Mouse (Mus musculus): Measurements from ENCODE around the gene Arhgap10. TPM values are rescaled to one million over a fixed set of nuclear protein-coding genes. Genes with fewer than 3 reads are reported as not detected.
A peak's percentile ranks its signal among the peaks of the same experiment; 100 is the strongest.

Arhgap10 gene
- polyA plus RNA-seq, 1 experiment = 0.32 TPM

DNA sequence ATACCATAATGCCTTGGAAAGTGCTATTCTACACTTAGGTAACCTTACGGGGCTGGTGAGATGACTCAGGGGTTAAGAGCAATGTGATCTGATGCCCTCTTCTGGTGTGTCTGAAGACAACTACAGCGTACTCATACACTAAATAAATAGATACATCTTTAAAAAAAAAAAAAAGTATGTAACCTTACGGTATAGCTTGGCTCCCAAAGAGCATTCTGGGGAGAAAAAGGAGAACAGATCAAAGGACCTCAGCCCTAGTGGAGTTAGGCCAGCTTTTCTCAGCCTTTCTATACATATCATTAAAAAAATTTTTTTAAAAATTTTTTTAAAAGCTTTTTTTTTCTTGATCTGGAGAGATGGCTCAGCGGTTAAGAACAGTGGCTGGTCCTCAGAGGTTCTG lies 2.8 kb upstream of the Arhgap10 start:
- Histone ChIP-seq H3K9me3 (ENCODE audit: control insufficient read depth, low read length) (no peaks in the 10 kb centered on the region), H3K27me3 (ENCODE audit: control insufficient read depth) (peaks cover 22% of the 10 kb centered on the region), H3K36me3 (ENCODE audit: control insufficient read depth) (no peaks in the 10 kb centered on the region), H3K4me3 (replicated peaks) (no peak overlapping the region), H3K4me1 (ENCODE audit: control insufficient read depth) (peaks cover 26% of the 10 kb centered on the region)
- TF ChIP-seq TAL1 (IDR thresholded peaks at IDR 0.05; ENCODE audit: low read length) (no peak), GATA1 (IDR thresholded peaks at IDR 0.05; ENCODE audit: low read length) (no peak)

DNA sequence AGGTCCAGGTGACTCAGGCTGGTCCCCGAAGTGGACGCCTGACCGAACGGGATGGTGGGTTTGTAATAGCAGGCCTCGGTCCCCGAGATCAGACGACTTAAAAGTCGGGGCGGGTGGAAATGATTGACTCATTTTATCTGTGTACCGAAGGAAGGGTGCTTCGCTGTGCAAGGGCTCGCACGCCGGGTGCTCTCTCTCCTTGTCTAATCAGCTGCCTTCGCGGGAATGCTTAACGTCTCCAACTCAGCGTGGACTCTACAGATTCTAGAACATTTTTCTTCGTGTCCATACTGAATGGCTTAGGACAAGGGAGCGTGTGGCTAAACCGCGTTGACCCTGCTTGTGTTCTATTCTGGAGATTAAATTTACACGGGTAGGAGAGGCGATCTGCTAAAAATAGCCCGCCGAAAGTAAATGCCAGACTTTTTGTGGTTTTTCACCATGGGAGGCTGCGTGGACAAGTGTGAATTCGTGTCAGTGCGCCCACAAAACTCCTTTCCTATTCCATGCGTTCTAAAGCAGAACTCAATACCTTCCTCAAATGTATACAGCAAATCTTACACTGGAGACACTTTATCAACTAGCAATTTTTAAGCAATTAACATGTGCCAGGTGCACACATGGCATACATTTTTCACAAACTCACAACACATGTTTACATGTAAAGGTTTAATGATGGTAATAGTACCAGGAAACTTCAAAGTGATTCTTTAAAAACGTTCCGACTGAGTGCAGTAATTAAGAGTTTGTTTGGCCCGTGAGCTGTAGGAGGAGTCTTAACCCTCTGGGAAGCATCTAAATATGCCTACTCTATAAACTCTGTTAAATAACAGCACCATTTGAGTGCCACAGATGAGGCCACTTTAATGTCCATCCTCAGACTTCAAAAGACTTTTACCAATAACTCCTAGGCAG lies 705 bp upstream of the Arhgap10 start:
- TF ChIP-seq TAL1 (IDR thresholded peaks at IDR 0.05; ENCODE audit: low read length) (no peak), GATA1 (IDR thresholded peaks at IDR 0.05; ENCODE audit: low read length) (no peak)
- Histone ChIP-seq H3K4me3 (replicated peaks) (peak overlapping the region; percentile 75), H3K27me3 (ENCODE audit: control insufficient read depth) (peaks cover 22% of the 10 kb centered on the region), H3K4me1 (ENCODE audit: control insufficient read depth) (peaks cover 26% of the 10 kb centered on the region), H3K36me3 (ENCODE audit: control insufficient read depth) (no peaks in the 10 kb centered on the region), H3K9me3 (ENCODE audit: control insufficient read depth, low read length) (no peaks in the 10 kb centered on the region)

DNA sequence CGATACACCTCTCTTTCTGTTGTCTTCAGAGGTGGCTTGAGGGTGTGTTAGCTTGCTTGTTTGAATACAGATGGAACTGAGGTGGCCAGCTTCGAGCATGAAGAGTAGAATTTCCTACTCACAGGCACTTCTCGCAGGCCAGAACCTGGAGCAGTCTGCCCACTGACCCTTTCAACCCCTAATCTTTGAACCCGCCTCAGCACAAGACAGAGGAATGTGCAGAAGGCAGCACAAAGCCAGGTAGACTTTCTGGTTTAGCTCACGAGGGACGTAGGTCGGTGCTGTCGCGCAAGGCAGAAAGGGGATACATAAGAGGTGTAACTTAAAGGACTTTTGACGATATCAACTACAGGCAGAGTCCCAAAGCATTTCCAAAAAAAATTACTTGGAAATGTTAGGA lies 908 bp downstream of the Arhgap10 start:
- Histone ChIP-seq H3K4me1 (ENCODE audit: control insufficient read depth) (peaks cover 26% of the 10 kb centered on the region), H3K27me3 (ENCODE audit: control insufficient read depth) (peaks cover 22% of the 10 kb centered on the region), H3K9me3 (ENCODE audit: control insufficient read depth, low read length) (no peaks in the 10 kb centered on the region), H3K4me3 (replicated peaks) (peak overlapping the region; percentile 75), H3K36me3 (ENCODE audit: control insufficient read depth) (no peaks in the 10 kb centered on the region)
- TF ChIP-seq TAL1 (IDR thresholded peaks at IDR 0.05; ENCODE audit: low read length) = no peak
- TF ChIP-seq GATA1 (IDR thresholded peaks at IDR 0.05; ENCODE audit: low read length) = no peak

DNA sequence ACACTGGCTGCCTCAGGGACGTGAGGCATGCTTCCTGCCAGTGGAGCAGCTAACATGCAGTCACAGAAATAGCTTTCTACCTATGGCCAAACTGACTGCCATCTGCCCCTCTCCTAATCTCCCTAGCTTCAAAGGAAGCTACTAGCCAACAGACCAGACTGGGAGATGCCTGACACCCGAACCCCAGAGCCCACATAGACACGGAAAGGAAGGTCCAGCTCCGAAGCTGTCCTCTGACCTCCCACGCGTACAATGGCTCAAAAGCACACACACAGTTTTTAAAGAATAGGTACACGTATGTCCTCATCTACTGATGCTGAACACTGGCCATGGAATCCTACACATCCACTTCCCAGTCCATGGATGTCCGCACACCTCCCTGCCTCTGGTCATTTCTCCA lies 2.0 kb downstream of the Arhgap10 start:
- H3K36me3 ChIP-seq (ENCODE audit: control insufficient read depth) = no peaks in the 10 kb centered on the region
- no peak overlapping the region for H3K4me3 ChIP-seq (replicated peaks)
- peaks cover 26% of the 10 kb centered on the region for H3K4me1 ChIP-seq (ENCODE audit: control insufficient read depth)
- no peak for TF ChIP-seq GATA1 (IDR thresholded peaks at IDR 0.05; ENCODE audit: low read length)
- no peak for TF ChIP-seq TAL1 (IDR thresholded peaks at IDR 0.05; ENCODE audit: low read length)
- H3K27me3 ChIP-seq (ENCODE audit: control insufficient read depth) = peaks cover 22% of the 10 kb centered on the region
- H3K9me3 ChIP-seq (ENCODE audit: control insufficient read depth, low read length) = no peaks in the 10 kb centered on the region

DNA sequence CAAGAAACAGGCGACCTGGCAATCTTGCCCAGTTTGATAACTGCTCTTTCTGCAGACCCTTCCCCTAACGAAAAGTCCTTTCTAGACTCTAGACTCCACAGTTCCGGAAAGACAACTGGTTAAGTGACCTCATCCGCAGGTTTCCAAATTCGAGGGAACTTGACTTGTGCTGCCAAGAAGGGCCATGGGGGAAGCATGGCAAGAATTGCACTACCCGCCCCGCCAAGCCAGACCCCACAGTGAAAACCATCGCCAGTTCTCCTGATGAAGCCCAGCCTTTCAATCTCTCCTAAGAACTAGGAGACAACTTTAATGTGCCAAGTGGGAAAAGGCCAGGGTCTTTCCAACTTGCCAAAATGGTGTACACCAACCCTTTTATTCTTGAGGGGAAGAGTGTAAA lies 2.6 kb downstream of the Arhgap10 start:
- TF ChIP-seq GATA1 (IDR thresholded peaks at IDR 0.05; ENCODE audit: low read length) (no peak), TAL1 (IDR thresholded peaks at IDR 0.05; ENCODE audit: low read length) (no peak)
- peaks cover 26% of the 10 kb centered on the region for H3K4me1 ChIP-seq (ENCODE audit: control insufficient read depth)

DNA sequence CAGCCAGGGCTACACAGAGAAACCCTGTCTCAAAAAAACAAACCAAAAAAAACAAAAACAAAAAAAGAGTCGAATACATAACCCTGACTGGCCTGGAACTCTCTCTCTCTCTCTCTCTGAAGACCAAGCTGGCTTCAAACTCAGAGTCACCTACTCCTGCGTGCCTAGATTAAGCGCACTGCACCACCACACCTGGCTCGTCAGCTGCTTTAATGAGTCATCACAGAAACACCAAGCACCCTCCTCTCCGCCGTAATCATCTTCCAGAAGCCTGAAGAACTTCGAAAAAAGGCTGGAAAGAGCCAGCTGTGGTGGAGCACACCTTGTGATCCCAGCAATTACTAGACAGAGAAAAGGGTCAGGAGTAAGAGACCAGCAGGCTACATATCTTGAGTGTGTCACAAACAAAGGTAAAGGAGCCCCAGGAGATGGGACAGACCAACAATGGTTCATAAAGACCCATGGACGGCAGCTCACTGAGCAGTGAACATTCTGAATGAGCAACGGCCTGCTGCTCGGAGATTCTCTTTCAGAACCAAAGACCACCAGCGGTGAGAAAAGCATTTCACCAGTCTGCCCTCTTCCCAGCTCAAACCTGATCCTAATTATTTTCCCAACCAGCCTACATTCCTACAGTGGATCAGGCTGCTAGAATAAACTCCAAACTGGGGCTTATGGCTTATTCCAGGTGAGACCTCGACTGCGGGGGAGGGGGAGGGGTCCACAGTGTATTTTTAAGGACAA lies 5.8 kb downstream of the Arhgap10 start:
- no peak overlapping the region for H3K4me3 ChIP-seq (replicated peaks)
- peaks cover 9% of the 10 kb centered on the region for H3K27me3 ChIP-seq (ENCODE audit: control insufficient read depth)
- no peaks in the 10 kb centered on the region for H3K9me3 ChIP-seq (ENCODE audit: control insufficient read depth, low read length)
- H3K36me3 ChIP-seq (ENCODE audit: control insufficient read depth) = no peaks in the 10 kb centered on the region
- H3K4me1 ChIP-seq (ENCODE audit: control insufficient read depth) = peaks cover 7% of the 10 kb centered on the region
- TF ChIP-seq GATA1 (IDR thresholded peaks at IDR 0.05; ENCODE audit: low read length) (no peak), TAL1 (IDR thresholded peaks at IDR 0.05; ENCODE audit: low read length) (no peak)

More for the DNA sequence above, 2.6 kb downstream of the Arhgap10 start:
- no peaks in the 10 kb centered on the region for H3K36me3 ChIP-seq (ENCODE audit: control insufficient read depth)
- no peaks in the 10 kb centered on the region for H3K9me3 ChIP-seq (ENCODE audit: control insufficient read depth, low read length)
- H3K4me3 ChIP-seq (replicated peaks) = no peak overlapping the region
- peaks cover 22% of the 10 kb centered on the region for H3K27me3 ChIP-seq (ENCODE audit: control insufficient read depth)

DNA sequence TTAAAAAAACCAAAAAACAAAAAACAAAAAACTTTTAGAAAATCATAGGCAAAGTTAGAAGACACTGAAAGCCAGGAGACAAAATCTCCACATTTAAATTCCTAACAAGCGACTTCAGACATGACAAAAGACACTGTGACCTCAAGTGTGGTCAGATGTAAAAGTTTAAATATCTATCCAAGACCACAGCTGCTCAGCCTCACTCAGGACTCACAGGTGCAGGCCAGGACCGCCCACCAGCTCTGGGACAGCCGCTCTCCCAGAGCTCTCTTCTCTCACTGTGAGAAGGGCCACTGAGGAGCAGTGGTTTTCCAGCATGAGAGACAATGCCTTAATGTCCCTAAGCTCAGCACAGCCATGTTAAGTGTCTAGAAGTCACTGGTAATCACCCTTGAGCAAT lies 7.3 kb downstream of the Arhgap10 start:
- H3K4me1 ChIP-seq (ENCODE audit: control insufficient read depth) = peaks cover 2% of the 10 kb centered on the region; the same call in 1 of the 2 replicates
- no peak overlapping the region for H3K4me3 ChIP-seq (replicated peaks)
- H3K36me3 ChIP-seq (ENCODE audit: control insufficient read depth) = no peaks in the 10 kb centered on the region
- no peaks in the 10 kb centered on the region for H3K27me3 ChIP-seq (ENCODE audit: control insufficient read depth)
- no peaks in the 10 kb centered on the region for H3K9me3 ChIP-seq (ENCODE audit: control insufficient read depth, low read length)
- no peak for TF ChIP-seq GATA1 (IDR thresholded peaks at IDR 0.05; ENCODE audit: low read length)

DNA sequence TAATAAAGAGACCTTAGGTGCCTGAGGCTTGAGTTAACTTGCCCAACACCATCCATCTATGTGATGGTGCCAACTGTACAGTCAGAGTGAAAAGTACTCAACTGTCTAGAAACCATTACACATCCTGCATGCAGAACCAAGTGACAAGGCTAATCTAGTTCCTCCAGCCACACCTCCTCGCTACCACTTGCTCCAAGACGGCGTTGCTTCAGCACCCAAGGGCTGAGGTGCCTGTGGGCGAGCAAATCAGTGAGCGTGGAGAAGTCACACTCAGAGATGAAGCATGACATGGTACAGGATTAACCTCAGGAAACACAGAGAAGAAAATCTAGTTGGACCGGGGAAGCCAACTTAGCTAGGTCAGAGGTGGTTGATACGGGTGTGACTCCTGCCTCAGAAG lies 8.7 kb downstream of the Arhgap10 start:
- Histone ChIP-seq H3K9me3 (ENCODE audit: control insufficient read depth, low read length) (no peaks in the 10 kb centered on the region), H3K4me1 (ENCODE audit: control insufficient read depth) (peaks cover 2% of the 10 kb centered on the region; the same call in 1 of the 2 replicates), H3K4me3 (replicated peaks) (no peak overlapping the region)

DNA sequence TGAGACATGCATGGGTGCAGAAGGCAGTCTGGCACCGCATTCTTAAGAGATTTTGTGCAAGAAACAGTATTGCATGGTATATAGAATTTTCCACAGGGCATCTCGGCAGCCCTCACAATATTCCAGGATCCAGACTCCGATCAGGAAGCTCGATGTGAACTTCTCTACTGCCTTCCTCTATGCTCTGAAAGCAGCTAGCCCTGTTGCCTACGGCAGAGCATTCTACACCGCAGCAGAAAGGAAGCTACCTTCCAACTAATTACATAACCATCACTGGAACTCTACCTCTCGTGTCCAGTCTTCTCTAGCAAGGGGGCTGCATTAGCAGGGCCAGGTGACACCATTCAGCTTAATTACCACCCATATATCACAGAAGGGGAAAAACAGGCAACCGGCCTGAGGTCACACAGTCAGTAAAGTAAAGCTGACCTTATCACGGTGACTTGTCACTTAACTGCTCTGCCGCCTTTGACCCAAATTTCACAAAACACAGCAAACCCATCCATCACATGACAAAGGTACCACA lies 10.2 kb downstream of the Arhgap10 start:
- no peak for TF ChIP-seq GATA1 (IDR thresholded peaks at IDR 0.05; ENCODE audit: low read length)
- no peak for TF ChIP-seq TAL1 (IDR thresholded peaks at IDR 0.05; ENCODE audit: low read length)
- Histone ChIP-seq H3K4me3 (replicated peaks) (no peak overlapping the region), H3K27me3 (ENCODE audit: control insufficient read depth) (no peaks in the 10 kb centered on the region), H3K4me1 (ENCODE audit: control insufficient read depth) (peaks cover 2% of the 10 kb centered on the region; the same call in 1 of the 2 replicates), H3K36me3 (ENCODE audit: control insufficient read depth) (no peaks in the 10 kb centered on the region), H3K9me3 (ENCODE audit: control insufficient read depth, low read length) (no peaks in the 10 kb centered on the region)

More for the DNA sequence above, 8.7 kb downstream of the Arhgap10 start:
- TF ChIP-seq TAL1 (IDR thresholded peaks at IDR 0.05; ENCODE audit: low read length) (no peak), GATA1 (IDR thresholded peaks at IDR 0.05; ENCODE audit: low read length) (no peak)
- Histone ChIP-seq H3K36me3 (ENCODE audit: control insufficient read depth) (no peaks in the 10 kb centered on the region), H3K27me3 (ENCODE audit: control insufficient read depth) (no peaks in the 10 kb centered on the region)
